Mouse (Mus musculus) testis, postnatal 10 days (tissue): Measurements from ENCODE around the gene Bahcc1.

ENCODE experiments used
- DNase-seq: peaks from one replicate; pipeline ENCODE4 v3.0.0; 2021; ENCODE audit warnings: low spot score

Gene Bahcc1

DNA sequence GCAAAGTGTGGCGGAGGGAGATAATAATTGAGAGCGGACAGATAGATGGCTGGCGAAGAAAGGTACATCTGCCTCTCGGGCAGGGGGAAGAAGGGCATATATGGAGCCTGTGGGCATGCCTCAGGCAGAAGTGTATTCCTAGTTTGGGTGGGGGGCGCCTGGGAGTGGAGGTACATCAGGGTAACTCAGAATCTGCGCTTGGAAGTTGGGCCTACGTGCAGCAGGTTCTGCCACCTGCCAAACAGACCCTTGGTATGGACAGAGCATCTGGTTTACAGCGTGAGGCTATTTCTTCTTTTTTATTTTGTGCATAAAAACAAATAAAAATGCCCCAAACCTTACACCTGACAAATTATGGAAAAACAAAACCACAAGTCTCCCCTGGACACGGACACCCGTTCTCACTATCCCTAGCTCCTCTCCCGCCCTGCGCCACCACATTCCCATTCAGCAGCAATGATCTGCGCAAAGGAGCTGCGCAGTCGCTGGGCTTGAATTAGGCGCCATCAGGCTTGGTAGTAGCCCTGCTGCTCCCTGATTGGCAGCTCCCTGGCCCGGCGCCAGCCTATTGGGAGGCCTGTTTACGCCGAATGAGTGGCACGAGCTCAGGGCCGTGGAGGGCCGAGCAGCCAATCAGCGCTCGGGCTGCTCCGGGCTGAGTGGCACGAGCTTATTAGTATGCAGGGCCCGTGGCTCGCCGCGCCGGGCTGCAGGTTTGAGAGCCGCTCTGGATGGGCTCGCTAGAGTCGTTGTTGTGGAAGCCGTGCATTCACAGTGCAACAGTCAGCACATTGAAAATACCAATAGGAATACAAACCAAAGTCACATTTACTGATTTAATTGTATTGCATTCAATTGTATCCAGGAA lies at the start of gene Bahcc1:
Gene Bahcc1, plus strand, starts transcription at position 718 of the 868 bp plus-strand sequence.
- peak; percentile 100 for DNase-seq

- DNase-seq: no peak
These were observed 49.6 kb upstream of the Bahcc1 start for GRCm38 (mm10) chr11:120183180-120183579.

DNA sequence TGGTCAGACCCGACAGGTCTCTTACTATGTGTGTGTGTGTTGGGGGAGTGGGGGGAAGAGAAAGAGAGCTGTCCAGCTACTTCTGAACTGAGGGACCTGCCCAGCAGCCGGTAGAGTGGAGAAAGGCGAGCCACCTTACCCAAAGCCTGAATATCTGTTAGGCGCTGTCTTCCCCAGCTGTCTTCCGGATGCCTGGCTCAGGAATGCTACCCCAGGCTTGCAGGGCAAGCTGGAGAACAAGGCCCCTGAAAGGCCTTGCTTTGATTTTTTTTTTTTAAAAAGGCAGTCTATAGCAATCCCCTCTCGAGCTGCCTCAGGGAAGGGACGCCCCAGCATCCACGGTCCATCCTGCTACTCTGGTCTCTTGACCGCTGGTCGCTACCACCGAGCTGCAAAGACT lies 49.0 kb upstream of the Bahcc1 start:
- DNase-seq: no peak

DNA sequence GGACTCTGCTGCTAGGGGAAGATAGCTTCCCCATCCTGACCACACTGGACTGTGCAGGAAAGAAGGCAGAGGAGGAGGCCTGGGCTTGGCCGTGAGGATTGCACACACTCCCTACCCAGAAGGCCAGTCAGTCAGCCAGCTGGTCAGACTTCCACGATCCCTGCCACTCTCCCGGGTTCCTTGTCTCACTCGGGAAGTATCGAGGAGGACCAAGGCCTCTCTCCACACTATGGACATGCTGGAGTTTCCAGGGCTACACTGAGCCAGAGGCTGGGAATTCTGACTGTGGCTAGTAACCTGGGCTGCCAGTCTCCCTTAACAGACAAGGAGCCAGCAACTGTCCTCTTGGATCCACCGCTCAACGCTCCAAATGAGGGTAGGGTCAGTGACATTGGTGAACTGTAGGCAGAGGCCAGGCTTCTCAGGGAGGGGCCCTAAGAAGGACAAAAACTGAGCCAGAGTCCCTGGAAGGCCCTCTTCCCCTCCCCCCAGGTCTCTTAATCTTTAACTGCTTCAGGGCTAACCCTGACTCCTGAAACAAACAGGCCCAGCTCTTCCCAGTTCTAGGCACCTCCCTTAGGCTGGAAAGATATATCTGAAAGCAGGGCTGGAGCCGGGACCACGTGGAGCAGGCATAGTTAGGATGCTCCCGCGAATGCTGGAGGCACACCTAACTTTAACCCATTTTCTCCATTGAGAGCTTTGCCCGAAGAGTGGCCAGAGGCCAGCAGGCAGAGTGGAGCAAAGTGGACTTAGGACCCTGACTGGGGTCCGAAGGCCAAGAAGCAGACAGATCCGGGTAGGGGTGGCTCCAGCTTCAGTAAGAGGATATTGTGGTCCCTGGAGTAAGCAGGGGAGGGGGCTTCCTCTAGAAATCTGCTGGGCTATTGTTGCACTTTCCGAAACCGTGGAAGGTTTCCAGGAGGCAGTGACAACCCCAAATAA lies 48.1 kb upstream of the Bahcc1 start:
- no peak for DNase-seq

GRCm38 (mm10) chr11:120185316-120186141 lies 47.2 kb upstream of the Bahcc1 start:
- DNase-seq: peak; percentile 72

DNA sequence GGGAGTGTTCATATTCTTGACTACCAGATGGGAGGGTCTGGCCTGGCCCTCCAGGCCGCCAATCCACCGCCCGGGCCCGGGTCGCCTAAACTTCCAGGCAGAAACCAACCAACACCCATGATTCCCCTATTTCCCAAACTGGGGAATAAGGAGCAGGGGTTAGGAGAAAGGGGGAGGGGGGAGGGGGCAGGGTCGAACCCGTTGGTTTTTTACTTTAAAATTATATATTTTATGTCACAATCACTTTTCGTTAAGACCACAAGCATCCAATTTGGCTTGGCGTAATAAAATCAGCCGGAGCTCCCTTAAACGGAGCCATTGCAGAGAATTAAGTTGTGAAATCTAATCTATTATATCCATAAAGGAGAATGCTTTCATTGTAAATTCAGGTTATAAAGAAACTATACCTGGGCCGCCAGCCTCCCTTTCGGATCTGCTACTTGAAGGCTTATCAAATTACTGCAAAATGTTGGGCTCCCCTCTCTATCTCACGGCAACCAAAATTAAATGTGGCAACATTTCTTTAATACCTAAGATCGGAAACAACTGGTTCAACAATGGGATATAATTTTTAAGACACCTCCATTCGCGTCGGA lies 46.5 kb upstream of the Bahcc1 start:
- DNase-seq: no peak

DNA sequence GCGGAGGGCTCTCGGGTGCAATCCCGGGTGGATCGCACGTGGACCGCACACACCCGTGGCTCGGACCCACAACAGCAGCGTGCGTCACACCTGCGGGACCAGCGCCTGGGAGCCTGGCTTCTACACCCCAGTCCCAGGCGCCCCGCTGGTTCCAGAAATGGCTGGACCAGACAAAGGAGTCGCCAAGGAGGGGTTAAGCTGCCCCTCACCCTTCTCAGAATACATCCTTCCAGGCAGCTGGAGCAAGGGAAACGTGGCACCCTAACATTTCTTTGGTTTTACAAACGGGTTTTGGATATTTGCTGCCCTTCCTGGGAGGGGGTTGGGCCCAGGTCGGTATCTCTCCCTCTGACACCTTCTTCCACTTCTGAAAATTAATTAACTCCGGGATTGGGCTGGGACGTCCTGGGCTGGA lies 45.9 kb upstream of the Bahcc1 start:
- no peak for DNase-seq

DNA sequence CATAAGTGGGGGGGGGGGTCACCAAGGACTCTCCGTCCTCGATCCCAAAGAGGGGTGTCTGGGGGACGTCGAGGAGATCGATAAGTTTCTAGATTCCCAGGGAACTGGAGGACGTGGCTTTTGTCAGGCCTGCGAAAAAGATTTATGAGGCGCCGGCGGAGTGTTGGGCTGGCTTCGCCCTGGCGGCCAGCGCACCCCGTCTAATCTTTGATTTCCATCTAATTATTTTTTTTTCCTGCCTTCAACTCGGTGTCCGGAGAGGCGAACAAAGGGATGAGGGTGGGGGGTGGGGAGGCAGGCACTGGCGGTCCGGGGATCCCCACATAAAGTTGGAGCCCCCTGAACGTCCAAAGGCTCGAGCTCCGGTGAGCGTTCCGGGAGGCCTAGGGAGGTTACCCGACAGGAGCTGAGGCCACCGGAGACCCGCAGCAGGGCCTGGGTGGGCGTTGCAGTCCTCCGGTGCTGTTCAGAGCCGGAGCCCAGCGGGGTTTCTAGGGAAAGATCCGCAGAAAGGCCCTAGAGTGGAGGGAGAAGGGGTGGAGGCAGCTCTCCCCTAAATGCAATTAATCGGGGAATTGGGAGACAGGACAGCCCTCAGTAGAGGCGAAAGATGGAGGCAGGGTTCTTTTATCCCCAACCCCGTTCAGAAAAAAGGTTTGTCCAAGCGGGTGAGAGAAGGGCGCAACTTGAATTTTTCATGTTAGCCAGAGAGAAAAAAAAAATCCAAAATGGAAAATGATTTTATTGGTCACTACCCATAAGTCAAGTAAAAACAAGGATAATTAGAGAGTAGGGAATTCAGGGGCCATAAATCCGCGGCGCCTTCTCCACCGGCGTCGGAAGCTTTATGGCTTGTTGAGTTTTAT lies 45.3 kb upstream of the Bahcc1 start:
- no peak for DNase-seq

DNA sequence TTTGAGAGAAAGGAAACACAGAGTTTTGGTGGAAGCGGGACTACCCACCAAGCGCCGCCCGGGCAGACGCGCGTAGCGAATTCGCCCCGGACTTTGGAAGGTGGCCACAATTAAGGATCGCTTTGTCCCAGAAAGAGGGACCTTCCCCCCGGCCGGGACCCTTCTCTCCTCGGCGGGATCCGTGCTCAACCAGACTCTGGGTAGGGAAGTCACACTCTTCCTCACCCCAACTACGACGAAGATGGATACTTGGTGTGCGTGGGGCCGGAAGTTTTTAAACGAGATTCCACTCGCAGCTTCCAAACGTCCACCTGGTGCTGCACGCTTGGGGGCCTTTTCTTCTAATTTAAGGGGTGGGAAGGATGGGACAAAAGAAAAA lies 44.7 kb upstream of the Bahcc1 start:
- peak; percentile 70 for DNase-seq

DNA sequence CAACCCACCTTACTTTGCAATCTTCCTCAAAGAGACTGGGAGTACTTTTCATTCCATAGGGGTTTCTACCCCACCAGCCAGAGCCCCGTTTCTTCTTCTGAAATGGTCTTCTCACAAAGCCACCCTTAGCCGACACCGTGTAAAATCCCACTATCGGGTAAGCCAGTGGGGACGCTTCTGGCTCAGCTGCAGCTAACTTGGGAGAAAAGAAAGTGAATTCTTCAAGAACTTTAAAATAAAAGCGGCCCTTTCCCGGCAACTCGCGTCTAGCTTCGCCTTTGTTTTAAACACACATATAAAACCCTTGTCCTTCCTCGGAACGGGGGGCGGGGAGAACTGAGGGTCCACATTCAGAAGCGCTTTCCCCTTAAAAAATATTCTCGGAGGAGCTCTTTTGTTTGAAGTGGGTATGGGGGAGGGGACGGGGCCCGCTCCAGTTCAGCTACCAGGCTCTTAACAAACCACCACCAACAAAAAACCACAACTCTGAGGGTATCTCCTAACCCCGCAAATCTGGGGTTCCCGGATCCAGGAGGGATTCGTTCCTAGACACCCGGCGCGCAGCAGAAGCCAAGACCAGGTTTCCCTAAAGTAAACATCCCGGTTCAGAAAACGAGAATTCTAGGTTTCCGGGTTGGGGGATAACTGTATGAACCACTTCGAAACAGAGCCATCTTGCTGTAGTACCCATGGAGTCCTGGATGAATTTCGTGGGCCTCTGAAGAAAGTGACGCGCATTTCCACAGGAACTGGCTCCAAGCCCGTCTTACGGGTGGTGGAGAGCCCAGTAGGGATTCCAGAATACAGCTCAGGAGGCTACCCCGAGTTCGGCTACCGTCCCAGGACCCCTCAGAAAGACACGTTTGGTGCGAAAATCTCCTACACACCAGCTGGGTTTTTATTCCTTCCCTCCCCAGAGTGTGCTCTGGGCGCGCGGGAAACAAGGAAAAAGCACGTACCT lies 44.0 kb upstream of the Bahcc1 start:
- DNase-seq: peak; percentile 75

DNA sequence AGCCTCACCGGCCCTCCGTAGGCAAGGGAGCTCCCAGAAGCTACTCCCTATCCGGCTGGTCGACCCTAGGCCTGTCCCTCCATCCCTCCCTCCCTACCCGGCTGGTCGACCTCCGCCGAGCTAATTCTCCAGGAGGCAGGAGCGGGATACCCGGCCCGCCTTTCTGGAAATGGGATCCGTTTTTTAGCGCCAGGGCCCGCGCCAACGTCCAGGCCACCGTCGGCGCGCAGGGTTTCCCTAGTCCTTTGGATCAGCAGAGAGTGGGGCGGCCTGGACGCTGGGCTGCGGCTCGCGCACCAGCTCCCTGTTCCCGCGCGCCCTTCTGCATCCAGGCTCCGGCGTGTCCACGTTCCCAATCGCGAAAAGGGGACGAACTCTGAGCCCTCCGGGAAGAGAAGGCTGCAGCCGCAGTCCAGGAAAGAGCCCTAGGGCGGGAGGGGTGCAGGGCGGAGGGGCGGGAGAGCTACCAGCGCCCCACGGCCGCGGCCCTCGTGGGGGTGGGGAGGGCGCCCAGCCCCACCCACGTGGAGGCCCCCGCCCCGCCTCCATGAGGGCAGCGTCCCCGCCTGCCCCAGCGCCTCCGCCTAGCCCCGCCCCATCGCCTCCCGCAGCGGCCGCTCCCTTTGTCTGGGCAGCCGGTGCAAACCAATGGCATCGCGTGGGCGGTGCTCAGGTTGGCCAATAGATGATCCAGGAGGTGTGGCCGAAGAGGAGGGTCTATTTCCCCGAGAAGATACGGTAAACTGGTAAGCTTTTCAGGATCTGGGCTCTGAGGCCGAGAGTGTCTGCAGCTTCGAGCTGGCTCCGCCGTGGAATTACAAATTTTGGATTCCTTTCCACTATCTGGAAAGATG lies 43.1 kb upstream of the Bahcc1 start:
- peak; percentile 99 for DNase-seq

GRCm38 (mm10) chr11:120190526-120191412 lies 42.0 kb upstream of the Bahcc1 start:
- DNase-seq: no peak

DNA sequence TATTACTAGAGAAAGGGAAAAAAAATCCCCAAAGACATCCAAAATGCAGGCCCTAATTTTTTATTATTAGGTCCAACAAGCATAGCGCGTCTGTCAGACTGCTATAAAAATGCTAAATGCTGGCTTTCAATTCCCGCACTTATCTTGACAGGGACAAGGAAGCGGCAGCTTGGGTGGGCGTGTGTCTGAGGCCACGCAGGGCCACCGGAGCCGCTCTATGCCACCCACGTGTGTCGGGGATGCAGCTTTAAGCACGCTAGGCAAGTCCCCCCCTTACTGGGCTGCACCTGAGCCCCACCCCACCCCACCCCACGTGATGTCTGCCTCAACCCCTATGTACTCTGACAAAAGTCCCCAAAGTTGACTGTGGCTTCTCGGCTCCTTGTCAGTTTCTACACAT lies 33.9 kb upstream of the Bahcc1 start:
- DNase-seq: no peak

DNA sequence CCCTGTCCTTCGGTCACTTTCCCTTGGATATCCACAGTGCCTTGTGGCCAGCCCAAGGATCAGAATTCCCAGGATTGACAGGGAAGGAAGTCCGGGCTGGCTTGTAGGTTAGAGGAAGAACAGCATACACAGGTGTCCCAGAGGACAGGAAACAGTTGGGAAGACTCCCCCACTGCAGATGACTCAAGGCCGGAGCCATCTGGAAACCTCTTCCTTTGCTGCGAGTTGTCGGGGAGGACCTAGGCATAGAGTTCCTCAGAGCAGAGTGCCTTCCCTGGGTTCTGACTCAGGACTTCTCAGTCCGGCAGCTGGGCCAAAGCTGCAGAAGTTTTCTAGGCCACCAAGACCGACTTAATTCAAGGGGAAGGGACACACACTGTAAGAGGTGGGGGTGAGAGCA lies 33.0 kb upstream of the Bahcc1 start:
- no peak for DNase-seq

- DNase-seq: no peak
These were observed 32.1 kb upstream of the Bahcc1 start for GRCm38 (mm10) chr11:120200621-120201020.

- DNase-seq: no peak
These were observed 28.5 kb upstream of the Bahcc1 start for GRCm38 (mm10) chr11:120204200-120204599.

- DNase-seq: no peak
These were observed 26.6 kb upstream of the Bahcc1 start for GRCm38 (mm10) chr11:120206069-120206668.
